Mouse (Mus musculus): Measurements from ENCODE around the gene Calml4.
A peak's percentile ranks its signal among the peaks of the same experiment; 100 is the strongest.
"Not testable (repeated sequence)": the region's sequence is repeated elsewhere in the genome, so short reads cannot be mapped to it uniquely, and the experiment has no call there.

Gene Calml4

DNA sequence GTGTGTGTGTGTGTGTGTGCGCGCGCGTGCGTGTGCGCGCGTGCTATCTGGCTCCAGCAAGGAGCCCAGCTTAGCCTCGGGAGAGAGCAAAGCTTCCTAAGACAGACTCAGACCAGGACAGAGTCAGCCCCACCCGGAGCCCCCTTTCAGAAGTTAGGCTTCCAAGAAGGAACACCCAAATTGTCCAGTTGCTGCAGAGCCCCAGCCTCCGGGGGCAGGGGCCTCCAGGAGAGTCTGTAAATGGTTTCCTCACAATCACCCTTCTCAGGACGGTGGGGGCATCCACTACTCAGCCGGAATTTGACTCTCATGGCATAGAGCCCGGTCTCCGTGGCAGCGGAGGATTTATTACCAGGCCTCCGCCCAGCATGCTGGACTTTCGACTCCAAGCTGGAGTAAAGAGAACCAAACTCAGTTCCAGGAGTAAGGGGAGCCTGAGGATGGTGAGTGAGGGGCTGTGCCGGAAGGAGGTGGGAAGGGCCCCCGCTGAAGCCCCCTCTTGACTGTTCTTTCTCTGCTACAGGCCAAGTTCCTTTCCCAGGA is at the start of gene Calml4:
TSS of gene Calml4 (plus strand) at position 362 of the 543 bp plus-strand sequence.
- no peak for DNase-seq (ENCODE audit: low spot score in 2 of 2)

DNA sequence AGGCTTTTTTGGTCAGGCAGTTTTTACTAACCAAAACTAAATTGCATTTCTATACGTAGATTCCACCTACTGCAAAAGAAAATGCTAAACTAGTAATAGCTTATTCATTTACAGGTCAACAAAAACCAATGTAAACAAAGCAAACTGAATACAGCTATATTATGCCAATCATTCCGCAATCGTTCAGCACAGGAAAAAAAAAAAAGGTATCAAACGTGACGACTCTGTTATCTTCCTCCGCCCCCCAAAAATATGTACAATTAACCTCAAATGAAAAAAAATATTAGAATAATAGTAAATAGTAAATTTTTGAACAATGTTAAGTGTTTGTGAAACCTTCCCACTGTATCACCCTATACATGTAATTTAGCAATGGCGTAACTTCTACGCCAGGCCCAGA is 47.8 kb upstream of the Calml4 start:
- DNase-seq (ENCODE audit: low spot score in 2 of 2): no peak

DNA sequence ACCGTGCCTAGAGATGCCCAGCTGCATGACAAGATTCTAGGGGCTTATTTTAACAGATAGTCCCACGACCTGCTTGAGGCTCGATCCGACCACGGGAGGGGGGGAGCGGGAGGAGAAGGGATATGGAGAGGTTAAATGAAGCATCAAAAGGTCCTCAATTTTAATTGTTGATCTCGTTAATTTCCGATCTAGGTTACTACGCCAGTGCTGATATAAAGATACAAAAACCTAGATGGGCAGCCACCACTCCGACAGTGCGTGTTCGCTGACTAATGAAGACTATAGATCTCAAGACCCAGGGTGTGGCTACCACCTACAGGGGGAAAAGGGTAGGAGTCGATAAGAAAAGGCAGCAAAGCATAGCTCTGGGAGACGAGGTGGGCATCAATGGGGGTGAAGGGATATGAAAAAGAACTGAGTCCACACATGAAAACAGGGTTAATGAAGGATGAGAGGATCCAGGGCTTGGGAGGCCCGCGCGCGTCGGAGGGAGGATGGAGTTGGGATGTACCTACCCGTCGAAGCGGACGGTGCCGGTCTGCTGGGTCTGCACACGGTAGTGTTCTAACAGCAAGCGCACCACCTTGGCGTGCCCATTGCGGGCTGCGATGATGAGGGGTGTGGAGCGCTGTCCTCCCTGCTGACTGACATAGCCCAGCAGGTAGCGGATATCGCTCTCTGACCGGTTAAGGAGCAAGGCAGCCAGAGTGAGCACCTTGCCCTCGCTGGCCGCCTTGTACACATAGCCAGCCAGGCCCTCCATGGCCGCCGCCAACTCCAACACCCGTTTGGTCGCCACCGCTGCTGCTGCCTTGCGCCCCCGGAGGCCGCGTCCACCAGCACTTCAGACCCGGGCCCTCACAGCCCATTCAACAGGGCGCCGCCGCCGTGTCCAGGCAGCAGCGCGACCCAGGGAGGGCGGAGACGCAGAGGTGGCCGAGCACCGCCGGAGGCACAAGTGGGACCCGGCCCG is 47.1 kb upstream of the Calml4 start:
- peak; percentile 38 to 56 for DNase-seq (ENCODE audit: low spot score in 2 of 2)

DNA sequence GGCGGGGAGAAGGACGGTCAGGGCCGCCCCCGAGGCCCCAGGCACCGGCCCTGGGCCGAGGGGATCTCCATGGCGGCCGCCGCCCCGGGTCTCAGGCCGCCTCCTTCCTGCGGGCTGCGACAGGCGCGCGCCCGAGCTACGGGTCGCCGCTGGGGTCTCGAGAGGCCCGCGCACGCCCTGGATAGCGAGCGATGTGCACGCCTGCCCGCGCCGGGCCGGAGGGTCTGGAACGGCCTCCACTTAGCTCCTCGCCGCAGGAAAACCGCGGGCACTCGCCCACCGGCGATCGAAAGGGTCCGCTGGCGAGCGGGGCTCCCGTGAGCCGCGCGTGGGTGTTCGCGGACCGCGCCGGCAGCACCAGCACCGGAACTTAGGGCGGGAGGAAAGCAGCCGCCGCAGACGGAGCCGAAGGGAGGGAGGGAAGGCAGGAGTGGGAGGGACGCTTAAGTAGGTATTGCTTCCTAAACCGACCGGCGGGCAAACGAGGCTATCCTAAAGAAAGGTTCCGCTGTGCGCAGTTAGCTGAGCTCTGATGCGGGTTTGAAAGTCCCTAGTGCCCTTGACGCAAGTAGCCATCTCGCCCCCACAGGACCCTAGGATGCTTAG is 46.3 kb upstream of the Calml4 start, which contains the start of gene Fem1b:
TSS of gene Fem1b (minus strand) at position 419 of the 606 bp plus-strand sequence.
- DNase-seq (ENCODE audit: low spot score in 2 of 2): peak; percentile 89 to 92

DNA sequence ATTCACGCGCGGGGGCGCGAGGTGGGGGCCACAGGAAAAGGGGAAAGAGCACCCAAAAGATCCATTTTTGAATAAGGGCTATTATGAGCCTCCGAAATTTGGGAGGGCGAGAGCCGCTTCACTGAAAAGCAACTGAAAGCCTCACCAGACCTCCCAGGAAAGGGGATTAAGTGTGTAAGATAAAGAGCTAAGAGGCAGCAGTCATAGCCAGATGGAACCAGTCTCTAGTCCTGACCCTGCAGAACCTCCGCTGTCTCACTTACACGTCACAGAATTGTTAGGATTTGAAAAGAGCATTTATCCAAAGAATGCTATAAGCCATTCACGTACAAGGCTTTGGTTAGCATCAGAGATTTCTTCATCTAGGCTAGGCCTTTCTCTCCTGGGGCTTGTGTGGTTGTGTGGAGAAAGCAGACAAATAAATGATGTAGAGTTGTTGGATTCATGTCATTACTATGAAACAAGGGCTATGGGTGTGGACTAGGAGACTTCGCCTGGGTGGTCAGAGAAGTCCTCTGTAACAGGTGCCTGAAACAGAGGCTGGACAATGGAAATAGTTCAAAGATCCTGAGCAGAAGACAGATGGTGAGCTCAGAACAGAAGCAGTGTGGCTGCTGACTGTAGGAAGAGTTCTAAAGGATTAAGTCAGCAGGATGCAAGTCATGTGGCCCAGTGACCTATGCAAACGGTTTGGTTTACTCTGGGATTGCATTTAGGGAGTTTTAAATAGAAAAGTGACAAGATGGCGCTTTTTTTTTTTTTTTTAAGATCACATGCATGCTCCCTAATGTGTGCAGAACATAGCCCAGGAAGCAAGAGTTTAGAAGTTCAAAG is 45.4 kb upstream of the Calml4 start:
- no peak for DNase-seq (ENCODE audit: low spot score in 2 of 2)

DNA sequence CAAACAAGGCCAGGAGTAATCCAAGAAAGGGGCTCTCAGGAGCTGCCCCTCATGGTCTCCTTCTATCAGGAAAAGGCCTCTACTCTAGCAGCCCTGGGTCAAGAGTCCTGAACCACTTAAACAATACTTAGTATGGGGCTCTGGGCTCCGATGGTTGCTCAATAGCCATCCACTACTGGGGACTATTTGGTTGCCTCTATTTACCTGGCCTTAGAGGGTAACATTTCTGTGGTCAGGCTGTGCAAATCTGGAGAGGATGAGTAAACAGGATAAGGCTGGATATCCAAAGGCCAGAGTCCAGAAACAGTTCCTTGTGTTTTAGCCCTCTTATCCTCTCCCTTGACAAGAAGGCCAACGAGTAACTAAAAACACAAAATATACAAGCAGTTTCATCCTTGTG is 43.1 kb upstream of the Calml4 start:
- no peak for DNase-seq (ENCODE audit: low spot score in 2 of 2)

DNA sequence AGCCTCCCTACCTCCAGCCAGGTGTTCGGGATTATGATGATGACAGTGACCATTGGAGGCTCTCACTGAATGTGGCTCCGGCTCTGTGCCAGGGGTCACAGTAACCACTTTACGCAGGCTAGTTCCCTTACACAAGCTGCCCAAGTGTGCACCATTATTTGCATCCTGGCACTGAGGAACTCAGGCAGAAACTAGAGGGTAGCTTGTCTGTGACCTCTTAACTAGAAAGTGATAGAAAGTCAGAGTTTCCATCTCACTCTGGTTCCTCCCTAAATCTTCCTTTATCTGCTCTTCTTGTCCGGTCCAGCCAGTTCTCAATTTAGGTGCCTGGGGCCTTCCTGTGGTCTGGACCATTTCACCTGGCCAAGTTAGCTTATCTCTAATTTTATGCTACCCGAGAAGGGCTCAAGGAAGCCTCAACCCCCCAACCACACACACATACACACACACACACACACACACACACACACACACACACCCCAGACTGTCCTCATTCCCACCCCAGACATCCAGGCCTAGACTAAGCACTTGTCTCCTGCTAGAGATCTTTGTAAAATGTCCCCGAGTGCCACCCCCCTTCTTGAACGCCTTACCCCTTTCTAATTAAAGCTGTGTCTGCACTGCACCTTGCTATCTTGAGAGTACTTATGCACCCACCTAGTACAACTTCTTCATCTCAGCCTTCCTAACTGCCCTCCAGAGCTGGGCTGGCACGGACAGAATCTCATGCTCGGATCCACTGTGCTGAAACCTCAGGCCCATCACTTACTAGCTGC is 41.4 kb upstream of the Calml4 start:
- no peak for DNase-seq (ENCODE audit: low spot score in 2 of 2)

DNA sequence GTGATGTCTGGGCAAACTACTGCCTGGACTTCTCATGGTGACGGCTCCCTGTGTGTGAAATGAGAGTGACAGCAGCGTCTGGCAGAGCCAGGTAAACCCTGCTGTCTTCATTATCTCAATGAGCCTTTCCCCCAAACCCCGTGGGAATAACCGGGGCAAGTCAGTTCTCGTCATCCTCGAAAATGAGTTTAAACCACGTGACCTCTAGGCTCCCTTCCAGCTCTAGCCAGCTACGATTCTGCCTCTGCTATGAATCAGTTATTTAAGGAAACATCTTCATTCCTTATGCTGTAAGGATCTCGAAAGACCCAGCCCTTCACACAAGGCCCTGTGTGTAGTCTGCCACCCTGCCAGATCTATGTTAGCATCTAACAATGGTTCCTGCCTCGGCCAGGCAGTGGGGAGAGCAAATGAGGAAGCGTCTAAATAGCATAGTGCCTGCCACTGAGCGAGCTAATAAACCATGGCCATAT is 40.7 kb upstream of the Calml4 start:
- peak; percentile 40 to 57 for DNase-seq (ENCODE audit: low spot score in 2 of 2)

DNA sequence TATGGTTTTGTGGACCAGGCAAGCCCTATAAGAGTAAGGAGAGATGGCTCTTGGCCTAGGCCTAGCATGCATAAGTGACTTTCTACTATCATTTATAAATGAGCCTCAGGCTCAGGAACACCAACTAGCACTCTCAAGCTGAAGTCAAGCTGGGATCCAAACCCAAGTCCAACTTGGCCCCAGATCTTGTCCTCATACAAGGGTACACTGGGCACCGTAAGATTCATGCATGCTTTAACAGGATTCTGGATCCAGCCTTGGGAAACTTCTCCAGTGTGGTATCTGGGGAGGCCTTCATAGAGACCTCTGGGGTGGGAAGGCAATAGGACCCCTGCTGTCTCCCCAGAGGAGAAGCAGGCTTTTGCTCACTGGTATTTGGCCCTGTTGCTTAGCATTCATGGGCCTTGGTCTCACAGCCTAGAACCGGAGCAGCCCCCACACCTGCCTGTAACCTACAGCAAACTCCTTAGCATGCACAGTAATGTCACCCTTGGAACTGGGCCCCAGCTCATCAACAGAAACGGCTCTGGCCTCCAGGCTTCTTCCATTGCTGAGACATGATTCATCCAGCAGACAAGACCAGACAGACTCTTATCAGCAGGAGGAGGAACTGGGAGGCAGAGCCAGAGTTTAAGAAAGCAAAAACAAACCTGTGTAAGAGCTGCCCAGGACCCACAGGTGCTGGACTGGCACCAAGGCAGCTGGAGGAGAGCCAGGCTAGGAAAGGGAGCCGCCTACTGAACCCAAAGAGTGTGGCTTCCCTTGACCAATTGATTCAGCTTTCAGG is 39.9 kb upstream of the Calml4 start:
- DNase-seq (ENCODE audit: low spot score in 2 of 2): no peak

DNA sequence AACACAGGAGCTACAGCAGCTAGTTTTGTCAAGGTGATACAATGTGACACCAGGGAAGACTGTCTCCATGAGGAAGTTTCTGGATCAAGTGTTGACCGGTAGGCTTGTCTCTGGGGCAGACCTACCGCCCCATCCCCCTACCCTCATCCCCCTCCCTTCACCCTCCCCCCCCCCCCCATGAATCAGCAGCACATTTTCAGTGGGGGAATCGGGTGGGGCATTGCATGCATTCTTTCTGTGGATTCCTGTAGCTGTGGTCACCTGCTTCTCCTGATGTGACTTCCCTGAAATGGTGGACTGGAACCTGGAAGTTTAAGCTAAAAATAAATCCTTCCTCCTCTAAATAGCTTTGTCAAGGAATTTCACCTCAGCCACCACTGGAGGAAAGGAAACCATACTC is 38.4 kb upstream of the Calml4 start:
- no peak for DNase-seq (ENCODE audit: low spot score in 2 of 2)

DNA sequence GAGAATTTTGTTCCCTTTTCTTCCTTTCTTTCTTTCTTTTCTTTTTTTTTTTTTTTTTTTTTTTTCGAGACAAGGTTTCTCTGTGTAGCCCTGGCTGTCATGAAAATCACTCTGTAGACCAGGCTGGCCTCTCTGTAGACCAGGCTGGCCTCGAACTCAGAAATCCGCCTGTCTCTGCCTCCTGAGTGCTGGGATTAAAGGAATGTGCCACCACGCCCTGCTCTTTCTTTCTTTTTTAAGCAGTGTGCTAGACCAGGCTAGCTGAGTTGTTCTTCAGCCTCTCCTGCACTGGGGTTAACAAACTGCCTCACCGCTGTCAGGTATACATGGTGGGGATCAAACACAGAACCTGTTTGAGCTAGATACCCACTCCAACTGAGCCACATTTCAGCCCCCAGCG is 38.0 kb upstream of the Calml4 start:
- not testable (repeated sequence) for DNase-seq (ENCODE audit: low spot score in 2 of 2)

DNA sequence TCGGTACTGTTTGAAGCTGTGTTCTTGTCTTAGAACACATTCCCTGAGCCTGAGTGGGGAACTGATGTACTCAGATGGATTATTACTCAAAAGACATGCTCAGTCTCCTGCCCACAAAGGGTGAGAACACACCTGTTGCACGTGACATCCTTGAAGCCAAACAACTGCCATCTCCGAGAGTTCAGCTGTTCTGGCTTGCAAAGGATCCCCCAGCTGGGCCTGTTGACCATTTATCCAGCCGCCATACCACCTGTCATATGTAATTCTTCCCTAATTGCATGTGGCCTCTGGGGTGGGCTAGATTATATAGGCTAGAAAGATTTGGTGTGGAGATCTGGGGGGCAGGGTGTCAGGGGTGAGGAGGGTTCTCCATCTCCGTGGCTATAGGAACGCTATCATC is 37.1 kb upstream of the Calml4 start:
- DNase-seq (ENCODE audit: low spot score in 2 of 2): no peak

DNA sequence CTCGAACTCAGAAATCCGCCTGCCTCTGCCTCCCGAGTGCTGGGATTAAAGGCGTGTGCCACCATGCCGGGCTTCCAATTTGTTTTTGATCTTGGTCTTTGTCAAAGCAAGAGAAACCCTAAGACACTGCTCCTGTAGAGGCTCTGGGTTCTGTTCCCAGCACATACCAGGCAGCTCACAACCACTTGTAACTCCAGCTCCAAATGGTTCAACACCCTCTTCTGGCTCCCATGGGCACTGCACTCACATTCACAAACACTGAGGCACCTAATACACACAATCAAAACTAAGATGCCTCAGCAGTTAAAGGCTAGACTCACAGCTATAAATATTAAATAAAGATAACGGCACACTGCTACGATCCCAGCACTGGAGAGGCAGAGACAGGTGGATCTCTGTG is 36.1 kb upstream of the Calml4 start:
- DNase-seq (ENCODE audit: low spot score in 2 of 2): no peak

DNA sequence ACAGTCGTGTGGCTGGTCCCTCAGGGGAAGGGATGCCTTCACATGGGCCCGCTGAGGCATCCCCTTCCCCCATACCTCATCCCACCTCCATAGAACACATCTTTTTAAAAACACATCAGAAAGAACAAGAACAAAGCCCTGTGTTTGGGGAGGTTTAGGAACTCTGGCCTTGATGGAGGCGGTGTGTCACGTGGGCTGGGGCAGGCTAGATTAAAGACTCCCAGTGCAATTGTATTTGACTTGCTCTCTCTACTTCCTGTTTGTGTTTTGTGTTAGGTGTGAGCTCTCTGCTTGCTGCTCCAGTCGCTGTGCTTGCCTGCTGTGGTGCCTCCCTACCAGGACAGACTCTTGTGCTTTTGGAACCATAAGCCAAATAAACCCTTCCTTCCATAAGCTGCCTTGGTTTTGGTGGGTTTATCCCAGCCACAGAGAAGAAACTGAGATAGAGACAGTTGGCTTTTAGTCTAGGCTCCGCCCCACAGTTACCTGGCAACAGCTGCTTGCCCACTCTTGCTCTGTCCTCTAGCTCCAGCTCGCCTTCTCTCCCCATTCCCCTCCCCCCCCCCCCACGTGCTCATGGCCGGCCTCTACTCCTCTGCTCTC is 32.0 kb upstream of the Calml4 start:
- DNase-seq (ENCODE audit: low spot score in 2 of 2): no peak

DNA sequence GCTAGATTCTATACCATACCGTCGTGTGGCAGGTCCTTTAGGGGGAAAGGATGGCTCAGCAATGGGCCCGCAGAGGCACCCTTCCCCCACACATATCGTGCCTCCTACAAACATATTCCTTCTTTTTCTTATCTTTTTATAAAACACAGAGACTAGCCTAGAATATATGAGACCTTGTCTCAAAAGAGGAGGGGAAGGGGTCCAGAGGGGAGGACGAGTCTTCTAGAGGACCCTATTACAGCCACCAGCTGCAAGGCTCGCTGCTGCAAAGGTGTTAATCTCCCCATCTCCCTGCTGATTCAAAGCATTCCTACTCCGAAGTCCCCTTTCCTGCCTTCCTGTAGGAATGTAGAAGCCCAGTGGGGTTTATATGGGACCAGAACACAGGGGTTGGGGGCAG is 31.4 kb upstream of the Calml4 start:
- no peak for DNase-seq (ENCODE audit: low spot score in 2 of 2)

DNA sequence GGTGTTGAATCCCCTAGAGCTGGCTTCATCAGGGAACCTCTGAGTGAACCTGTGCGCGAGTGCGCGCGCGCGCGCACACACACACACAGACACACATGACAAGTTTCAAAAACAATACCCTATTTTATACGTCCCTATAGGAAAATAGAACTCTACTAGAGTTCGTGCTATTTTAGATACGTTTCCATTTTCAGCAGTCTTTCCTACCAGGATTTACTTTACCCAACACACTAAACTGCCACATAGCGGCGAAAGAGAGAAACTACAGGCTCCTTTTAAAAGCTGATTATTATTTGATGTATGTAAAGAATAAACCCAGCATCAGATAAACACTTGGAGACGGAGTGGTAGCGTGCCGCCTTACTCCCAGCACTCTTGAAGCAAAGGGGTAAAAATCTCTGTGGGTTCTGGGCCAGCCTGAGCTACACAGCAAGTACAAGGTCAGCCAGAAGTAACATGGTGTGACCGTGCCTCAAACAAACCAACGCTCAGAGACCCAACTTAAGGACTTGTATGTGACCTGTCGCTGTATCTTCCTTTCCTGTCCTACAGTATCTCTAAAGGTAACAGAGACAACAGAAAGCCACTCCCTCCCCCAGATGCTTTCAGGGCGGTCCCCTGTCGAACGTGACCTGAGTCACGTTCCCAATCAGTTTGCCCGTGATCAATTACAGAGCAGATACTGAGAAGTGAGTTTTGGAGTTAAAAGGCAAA is 29.8 kb upstream of the Calml4 start:
- peak; percentile 51 to 62 for DNase-seq (ENCODE audit: low spot score in 2 of 2)

DNA sequence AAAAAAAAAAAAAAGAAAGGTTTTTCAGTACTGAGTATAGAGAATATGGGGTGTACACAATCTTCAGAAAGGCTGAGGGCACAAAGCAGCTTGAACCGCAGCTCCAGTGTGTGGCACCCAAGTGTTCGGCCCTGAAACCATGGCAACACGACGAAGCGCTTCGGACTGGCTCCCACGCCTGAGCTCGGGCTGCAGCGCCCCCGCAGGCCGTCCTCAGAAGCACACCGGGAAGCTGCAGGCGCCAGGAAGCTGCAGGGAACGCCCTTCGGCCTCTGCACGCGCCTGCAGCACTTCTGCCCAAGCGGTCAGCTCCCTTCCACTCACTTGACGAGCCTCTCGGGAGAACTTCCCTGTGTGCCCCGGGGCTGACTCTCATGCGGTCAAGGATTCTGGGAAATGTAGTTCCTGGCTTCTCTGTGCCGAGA is 29.2 kb upstream of the Calml4 start:
- peak; percentile 91 to 94 for DNase-seq (ENCODE audit: low spot score in 2 of 2)

DNA sequence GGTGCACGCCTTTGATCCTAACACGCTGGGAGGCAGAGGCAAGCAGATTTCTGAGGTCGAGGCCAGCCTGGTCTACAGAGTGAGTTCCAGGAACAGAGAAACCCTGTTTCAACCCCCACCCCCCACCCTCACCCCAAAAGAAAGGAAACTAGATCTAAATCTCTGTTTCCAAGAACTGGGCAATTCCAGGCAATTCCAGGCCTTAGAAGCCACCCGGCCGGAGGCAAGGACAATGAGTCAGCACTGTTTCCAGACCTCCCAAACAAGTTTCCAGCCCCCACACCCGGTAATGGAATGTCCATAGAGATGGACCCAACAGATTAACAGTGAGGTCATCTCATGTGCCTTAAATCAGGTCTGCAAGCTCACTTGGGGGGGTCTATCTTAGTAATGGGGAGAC is 28.0 kb upstream of the Calml4 start:
- DNase-seq (ENCODE audit: low spot score in 2 of 2): no peak

DNA sequence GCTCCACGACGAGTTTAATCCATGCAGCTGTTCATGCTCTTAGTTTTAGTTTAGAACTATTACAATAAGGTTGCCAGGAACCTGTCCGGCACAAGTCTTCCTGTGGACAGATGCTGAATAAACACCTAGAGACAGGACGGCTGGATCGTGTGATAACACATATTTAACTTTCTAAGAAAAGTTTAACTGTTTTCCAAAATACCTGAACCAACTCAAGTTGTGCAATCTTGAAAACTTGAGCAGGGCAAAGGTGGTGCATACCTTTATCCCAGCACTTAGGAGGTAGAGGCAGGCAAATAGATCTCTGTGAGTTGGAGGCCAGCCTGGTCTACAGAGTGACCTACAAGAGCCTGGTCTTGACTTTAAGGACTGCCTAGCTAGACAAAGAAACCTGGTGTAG is 23.0 kb upstream of the Calml4 start:
- DNase-seq (ENCODE audit: low spot score in 2 of 2): no peak

Measured in right cerebral cortex, adult 2 months (tissue).